Mouse (Mus musculus) neural tube, embryonic 14.5 days (tissue): ENCODE measurements around the gene Gm14085. TPM values are rescaled to one million over a fixed set of nuclear protein-coding genes. Genes with fewer than 3 reads are reported as not detected.
"Not testable (repeated sequence)": the region's sequence is repeated elsewhere in the genome, so short reads cannot be mapped to it uniquely, and the experiment has no call there.

Experiments
- ATAC-seq: fragments of 200-750 bp; cut with Nextera tagmentation; 2 replicates; pipeline ENCODE4 v1.8.0; 2017; ENCODE audit warnings: low read depth, mild to moderate bottlenecking, moderate TSS enrichment, moderate library complexity
- H3K27ac ChIP-seq: fragments of 300-500 bp; sonication (generic); 2 replicates; pipeline ENCODE4 v1.5.1; 2014; ENCODE audit warnings: low read depth, mild to moderate bottlenecking, control low read depth, low read length, moderate library complexity, mixed read lengths
- H3K27me3 ChIP-seq: fragments of 300-500 bp; sonication (generic); 2 replicates; pipeline ENCODE4 v1.6.1; 2014; ENCODE audit warnings: low read length; ENCODE audit not compliant: control insufficient read depth, insufficient read depth
- H3K36me3 ChIP-seq: fragments of 300-500 bp; sonication (generic); 2 replicates; pipeline ENCODE4 v1.6.1; 2014; ENCODE audit warnings: low read length, mixed read lengths; ENCODE audit not compliant: control insufficient read depth, insufficient read depth
- H3K4me1 ChIP-seq: fragments of 300-500 bp; sonication (generic); 2 replicates; pipeline ENCODE4 v1.6.1; 2014; ENCODE audit warnings: low read length; ENCODE audit not compliant: control insufficient read depth, insufficient read depth
- H3K4me2 ChIP-seq: fragments of 300-500 bp; sonication (generic); 2 replicates; pipeline ENCODE4 v1.6.1; 2014; ENCODE audit warnings: mild to moderate bottlenecking, low read depth, low read length, control low read depth
- H3K4me3 ChIP-seq: fragments of 300-500 bp; sonication (generic); 2 replicates; pipeline ENCODE4 v1.5.1; 2014; ENCODE audit warnings: low read depth, low read length, control low read depth, mixed read lengths
- H3K9ac ChIP-seq: fragments of 300-500 bp; sonication (generic); replicated peaks from 2 replicates; pipeline ENCODE4 v1.6.1; 2014; ENCODE audit warnings: low read depth, mild to moderate bottlenecking, control low read depth, low read length, mixed read lengths
- H3K9me3 ChIP-seq: fragments of 300-500 bp; sonication (generic); 2 replicates; pipeline ENCODE4 v1.6.1; 2016; ENCODE audit warnings: low read length; ENCODE audit not compliant: control insufficient read depth
- WGBS: fragments of 180-500 bp; shearing (Covaris S2); extraction: QIAGEN DNeasy Blood & Tissue Kit; methylation state at CpG from one replicate; pipeline ENCODE4 v1.1.7; 2014; 5-methylcytosine and 5-hydroxymethylcytosine counted together
- polyA plus RNA-seq: library from polyadenylated mRNA; unstranded; fragments of >200 nt; fragmentation: Nextera tagmentation; extraction: Ambion mirVana; gene quantifications from 2 replicates; pipeline ENCODE4 v1.2.1, GENCODE M21; 2014

Gene Gm14085
- not detected in 2 replicates for polyA plus RNA-seq

- Histone ChIP-seq H3K36me3 (no peaks in the 10 kb centered on the region), H3K9ac (no peak within 1 kb of the TSS), H3K27ac (no peak within 1 kb of the TSS), H3K27me3 (no peaks in the 10 kb centered on the region), H3K4me3 (no peak within 1 kb of the TSS), H3K9me3 (no peaks in the 10 kb centered on the region), H3K4me1 (no peaks in the 10 kb centered on the region), H3K4me2 (no peak within 1 kb of the TSS)
- WGBS, result 92% methylated on average over 1 of the region's 1 CpGs
- ATAC-seq, result no peak
These were observed at the start of gene Gm14085 for GRCm38 (mm10) chr2:122484641-122485040. Gene Gm14085, plus strand, starts transcription at chr2:122484941.

- ATAC-seq, H3K9me3 ChIP-seq, H3K27ac ChIP-seq, H3K9ac ChIP-seq, H3K36me3 ChIP-seq, H3K4me1 ChIP-seq, H3K4me2 ChIP-seq, H3K4me3 ChIP-seq, H3K27me3 ChIP-seq: not testable (repeated sequence)
- 89% methylated on average over 5 of the region's 5 CpGs for WGBS
These were observed 45.8 kb upstream of the Gm14085 start for GRCm38 (mm10) chr2:122438706-122439482.

- not testable (repeated sequence) for H3K9ac ChIP-seq, H3K27ac ChIP-seq, ATAC-seq, H3K4me3 ChIP-seq, H3K4me1 ChIP-seq, H3K27me3 ChIP-seq, H3K4me2 ChIP-seq, H3K36me3 ChIP-seq, H3K9me3 ChIP-seq
- WGBS, result 40% methylated on average over 1 of the region's 3 CpGs
These were observed 44.2 kb upstream of the Gm14085 start for GRCm38 (mm10) chr2:122440521-122440920.

- Histone ChIP-seq H3K36me3 (no peaks in the 10 kb centered on the region), H3K9ac (no peak overlapping the region), H3K9me3 (no peaks in the 10 kb centered on the region), H3K4me1 (no peaks in the 10 kb centered on the region), H3K27ac (no peak overlapping the region), H3K4me3 (no peak overlapping the region), H3K27me3 (no peaks in the 10 kb centered on the region), H3K4me2 (no peak overlapping the region)
- 89% methylated on average over 7 of the region's 7 CpGs for WGBS
- no peak for ATAC-seq
These were observed 43.5 kb upstream of the Gm14085 start for GRCm38 (mm10) chr2:122441000-122441933.

GRCm38 (mm10) chr2:122450351-122450750, 34.4 kb upstream of the Gm14085 start:
- ATAC-seq, result no peak

GRCm38 (mm10) chr2:122452426-122452825, 32.3 kb upstream of the Gm14085 start:
- H3K27me3 ChIP-seq, result no peaks in the 10 kb centered on the region
- H3K27ac ChIP-seq, result no peak overlapping the region
- no peaks in the 10 kb centered on the region for H3K9me3 ChIP-seq
- no peaks in the 10 kb centered on the region for H3K36me3 ChIP-seq
- H3K4me1 ChIP-seq, result no peaks in the 10 kb centered on the region
- WGBS, result 56% methylated on average over 2 of the region's 2 CpGs
- H3K4me3 ChIP-seq, result no peak overlapping the region
- H3K4me2 ChIP-seq, result no peak overlapping the region
- H3K9ac ChIP-seq, result no peak overlapping the region
- no peak; the same call in 1 of the 2 replicates for ATAC-seq

More at GRCm38 (mm10) chr2:122450351-122450750, 34.4 kb upstream of the Gm14085 start:
- Histone ChIP-seq H3K4me1 (no peaks in the 10 kb centered on the region), H3K27me3 (no peaks in the 10 kb centered on the region), H3K4me3 (no peak overlapping the region), H3K9ac (no peak overlapping the region), H3K36me3 (no peaks in the 10 kb centered on the region), H3K27ac (no peak overlapping the region), H3K9me3 (no peaks in the 10 kb centered on the region), H3K4me2 (no peak overlapping the region)
- 93% methylated on average over 4 of the region's 4 CpGs for WGBS

- no peak for ATAC-seq
- 31% methylated on average over 11 of the region's 11 CpGs for WGBS
- Histone ChIP-seq H3K27me3 (no peaks in the 10 kb centered on the region), H3K27ac (no peak overlapping the region), H3K4me2 (peak overlapping the region; percentile 87), H3K4me1 (peaks cover 5% of the 10 kb centered on the region; the same call in 1 of the 2 replicates), H3K9ac (peak overlapping the region; percentile 67; the same call in 1 of the 2 replicates), H3K36me3 (no peaks in the 10 kb centered on the region), H3K9me3 (no peaks in the 10 kb centered on the region), H3K4me3 (peak overlapping the region; percentile 52)
These were observed 17.8 kb upstream of the Gm14085 start for GRCm38 (mm10) chr2:122466901-122467300.

GRCm38 (mm10) chr2:122467351-122468013, 17.3 kb upstream of the Gm14085 start:
- Histone ChIP-seq H3K27ac (no peak overlapping the region), H3K9me3 (no peaks in the 10 kb centered on the region), H3K4me3 (peak overlapping the region; percentile 52), H3K27me3 (no peaks in the 10 kb centered on the region), H3K36me3 (no peaks in the 10 kb centered on the region), H3K4me1 (peaks cover 5% of the 10 kb centered on the region; the same call in 1 of the 2 replicates), H3K4me2 (peak overlapping the region; percentile 87), H3K9ac (peak overlapping the region; percentile 67)
- 2% methylated on average over 39 of the region's 46 CpGs for WGBS
- peak; percentile 100 for ATAC-seq
